Mouse (Mus musculus) myocyte (in vitro differentiated cells): Measurements from ENCODE around the gene Itpk1.

ENCODE experiments used
- MYOD1 ChIP-seq, 3 experiments: IDR thresholded peaks; one replicate each; pipeline ENCODE4 v1.6.1; 2011; ENCODE audit warnings: control low read depth in 2 of 3, low read depth in 2 of 3, mild to moderate bottlenecking in 2 of 3, moderate library complexity in 1 of 3; ENCODE audit not compliant: insufficient read length in 2 of 3, control insufficient read depth in 1 of 3
- MYOG ChIP-seq, 3 experiments: IDR thresholded peaks; one replicate each; pipeline ENCODE4 v1.6.1; 2011; ENCODE audit warnings: control low read depth in 2 of 3, low read depth in 2 of 3, mild to moderate bottlenecking in 2 of 3; ENCODE audit not compliant: insufficient read length in 2 of 3, control insufficient read depth in 1 of 3, insufficient read depth in 1 of 3
- POLR2A ChIP-seq: IDR thresholded peaks from one replicate; pipeline ENCODE4 v1.6.1; 2011; ENCODE audit warnings: low read depth, mild to moderate bottlenecking, control low read depth, moderate library complexity; ENCODE audit not compliant: insufficient read length
- POLR2AphosphoS2 ChIP-seq: IDR thresholded peaks from one replicate; pipeline ENCODE4 v1.6.1; 2011; ENCODE audit warnings: low read depth, control low read depth; ENCODE audit not compliant: insufficient read length
- TCF12 ChIP-seq: IDR thresholded peaks from one replicate; pipeline ENCODE4 v1.6.1; 2011; ENCODE audit warnings: mild to moderate bottlenecking, control low read depth; ENCODE audit not compliant: poor library complexity, insufficient read depth, severe bottlenecking
- USF1 ChIP-seq: IDR thresholded peaks from one replicate; pipeline ENCODE4 v1.6.1; 2011; ENCODE audit warnings: low read depth, mild to moderate bottlenecking, control low read depth, moderate library complexity

DNA sequence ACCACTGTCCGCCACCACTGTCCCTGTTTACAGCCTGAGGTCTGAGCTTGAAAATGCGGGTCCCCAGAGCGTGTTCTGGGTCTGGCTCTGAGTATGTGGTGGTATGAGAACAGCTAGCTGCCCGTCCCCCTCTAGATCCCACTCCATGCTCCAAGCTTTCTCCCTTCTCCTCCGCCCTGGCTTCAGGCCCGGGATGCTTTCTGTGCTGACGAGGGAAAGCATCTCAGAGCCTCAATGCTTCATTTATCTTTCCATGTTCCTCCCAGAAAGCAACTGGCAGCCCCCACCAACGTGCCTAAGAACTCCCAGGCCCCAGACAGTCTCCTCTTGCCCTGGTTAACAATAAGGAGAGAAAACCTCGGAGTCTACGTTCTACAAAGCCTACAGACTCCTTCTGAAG lies 67.5 kb downstream of the Itpk1 start:
- TF ChIP-seq POLR2AphosphoS2: no peak
- TF ChIP-seq MYOG (IDR thresholded peaks at IDR 0.05; ENCODE audit: control insufficient read depth in 1 of 3, insufficient read depth in 1 of 3, insufficient read length in 2 of 3, low read depth in 2 of 3): no peak
- TF ChIP-seq POLR2A: no peak
- TF ChIP-seq MYOD1 (IDR thresholded peaks at IDR 0.05; ENCODE audit: control insufficient read depth in 1 of 3, insufficient read length in 2 of 3, low read depth in 2 of 3): no peak
- TF ChIP-seq USF1: no peak
- no peak for TF ChIP-seq TCF12
